Mouse (Mus musculus): Measurements from ENCODE around the gene Kif13a.

GRCm38 (mm10) chr13:46968626-46969025 is 39.0 kb upstream of the Kif13a start:
- TF ChIP-seq POLR2A (IDR thresholded peaks at IDR 0.05; ENCODE audit: low read depth, low read length) (no peak), CTCF (IDR thresholded peaks at IDR 0.05; ENCODE audit: extremely low read depth, insufficient read length, insufficient replicate concordance, low read depth, low read length) (no peak)
